Mouse (Mus musculus) lung, embryonic 16.5 days (tissue): Measurements from ENCODE around the gene 1110017D15Rik. TPM values are rescaled to one million over a fixed set of nuclear protein-coding genes. Genes with fewer than 3 reads are reported as not detected.

Experiments used
- ATAC-seq: fragments of 200-750 bp; cut with Nextera tagmentation; 2 replicates; pipeline ENCODE4 v1.8.0; 2017; ENCODE audit warnings: low read depth, mild to moderate bottlenecking, moderate library complexity
- H3K27ac ChIP-seq: fragments of 300-500 bp; sonication (generic); 2 replicates; pipeline ENCODE4 v1.5.1; 2014; ENCODE audit warnings: mild to moderate bottlenecking, control low read depth, low read length
- H3K27me3 ChIP-seq: fragments of 300-500 bp; sonication (generic); 2 replicates; pipeline ENCODE4 v1.6.1; 2014; ENCODE audit warnings: low read depth, low read length, mixed read lengths; ENCODE audit not compliant: control insufficient read depth, insufficient read depth
- H3K36me3 ChIP-seq: fragments of 300-500 bp; sonication (generic); 2 replicates; pipeline ENCODE4 v1.6.1; 2014; ENCODE audit warnings: low read length; ENCODE audit not compliant: control insufficient read depth, insufficient read depth
- H3K4me1 ChIP-seq: fragments of 300-500 bp; sonication (generic); replicated peaks from 2 replicates; pipeline ENCODE4 v1.6.1; 2014; ENCODE audit warnings: low read length, mixed read lengths; ENCODE audit not compliant: control insufficient read depth, insufficient read depth
- H3K4me2 ChIP-seq: fragments of 300-500 bp; sonication (generic); 2 replicates; pipeline ENCODE4 v1.6.1; 2014; ENCODE audit warnings: low read depth, low read length, control low read depth
- H3K4me3 ChIP-seq: fragments of 300-500 bp; sonication (generic); 2 replicates; pipeline ENCODE4 v1.5.1; 2014; ENCODE audit warnings: mild to moderate bottlenecking, low read length, control low read depth
- H3K9ac ChIP-seq: fragments of 300-500 bp; sonication (generic); 2 replicates; pipeline ENCODE4 v1.6.1; 2014; ENCODE audit warnings: low read length, control low read depth
- H3K9me3 ChIP-seq: fragments of 300-500 bp; sonication (generic); 2 replicates; pipeline ENCODE4 v1.6.1; 2016; ENCODE audit warnings: low read length; ENCODE audit not compliant: control insufficient read depth
- WGBS: fragments of 180-500 bp; shearing (Covaris S2); extraction: QIAGEN DNeasy Blood & Tissue Kit; methylation state at CpG from one replicate; pipeline ENCODE4 v1.1.7; 2014; 5-methylcytosine and 5-hydroxymethylcytosine counted together
- polyA plus RNA-seq: library from polyadenylated mRNA; unstranded; fragments of >200 nt; fragmentation: Nextera tagmentation; extraction: Ambion mirVana; gene quantifications from 2 replicates; pipeline ENCODE4 v1.2.1, GENCODE M21; 2015

The 1110017D15Rik gene
- 15.7 and 18.6 TPM in 2 replicates for polyA plus RNA-seq

GRCm38 (mm10) chr4:41517233-41517632 is at the start of gene 1110017D15Rik:
1110017D15Rik (minus strand) TSS chr4:41517333.
- ATAC-seq: no peak
- no peaks in the 10 kb centered on the region for H3K36me3 ChIP-seq
- 84% methylated on average over 2 of the region's 2 CpGs for WGBS
- H3K4me1 ChIP-seq: no peaks in the 10 kb centered on the region
- no peaks in the 10 kb centered on the region for H3K9me3 ChIP-seq
- H3K27me3 ChIP-seq: no peaks in the 10 kb centered on the region
- H3K27ac ChIP-seq: no peak within 1 kb of the TSS
- no peak within 1 kb of the TSS for H3K4me3 ChIP-seq
- H3K4me2 ChIP-seq: no peak within 1 kb of the TSS
- no peak within 1 kb of the TSS for H3K9ac ChIP-seq

GRCm38 (mm10) chr4:41566123-41566522 is 49.0 kb upstream of the 1110017D15Rik start:
- H3K9ac ChIP-seq: no peak overlapping the region
- H3K4me3 ChIP-seq: no peak overlapping the region
- no peak for ATAC-seq
- H3K4me2 ChIP-seq: no peak overlapping the region
- H3K36me3 ChIP-seq: no peaks in the 10 kb centered on the region
- H3K4me1 ChIP-seq: peaks cover 6% of the 10 kb centered on the region; the same call in 1 of the 2 replicates
- no peaks in the 10 kb centered on the region for H3K9me3 ChIP-seq
- H3K27ac ChIP-seq: no peak overlapping the region
- H3K27me3 ChIP-seq: no peaks in the 10 kb centered on the region; the same call in 1 of the 2 replicates
- 17% methylated on average over 3 of the region's 3 CpGs for WGBS

- no peak overlapping the region for H3K27ac ChIP-seq
- H3K27me3 ChIP-seq: no peaks in the 10 kb centered on the region; the same call in 1 of the 2 replicates
- no peaks in the 10 kb centered on the region for H3K36me3 ChIP-seq
- 86% methylated on average over 5 of the region's 5 CpGs for WGBS
- H3K4me2 ChIP-seq: no peak overlapping the region
- peaks cover 4% of the 10 kb centered on the region; the same call in 1 of the 2 replicates for H3K4me1 ChIP-seq
- H3K9ac ChIP-seq: no peak overlapping the region
- no peaks in the 10 kb centered on the region for H3K9me3 ChIP-seq
- H3K4me3 ChIP-seq: no peak overlapping the region
- no peak for ATAC-seq
Observed at GRCm38 (mm10) chr4:41563297-41563696, 46.2 kb upstream of the 1110017D15Rik start.

GRCm38 (mm10) chr4:41557092-41557491 is 40.0 kb upstream of the 1110017D15Rik start:
- no peak overlapping the region for H3K27ac ChIP-seq
- H3K36me3 ChIP-seq: no peaks in the 10 kb centered on the region
- no peak for ATAC-seq
- H3K9me3 ChIP-seq: no peaks in the 10 kb centered on the region
- peaks cover 7% of the 10 kb centered on the region for H3K4me1 ChIP-seq
- H3K4me2 ChIP-seq: no peak overlapping the region
- WGBS: 66% methylated on average over 3 of the region's 3 CpGs
- H3K27me3 ChIP-seq: no peaks in the 10 kb centered on the region
- H3K9ac ChIP-seq: no peak overlapping the region
- H3K4me3 ChIP-seq: no peak overlapping the region

GRCm38 (mm10) chr4:41556311-41556953 is 39.3 kb upstream of the 1110017D15Rik start:
- Histone ChIP-seq H3K27ac (no peak overlapping the region), H3K9me3 (no peaks in the 10 kb centered on the region), H3K4me2 (no peak overlapping the region), H3K4me3 (no peak overlapping the region), H3K4me1 (peaks cover 7% of the 10 kb centered on the region), H3K36me3 (no peaks in the 10 kb centered on the region), H3K9ac (no peak overlapping the region), H3K27me3 (no peaks in the 10 kb centered on the region)
- WGBS: 36% methylated on average over 5 of the region's 5 CpGs
- no peak for ATAC-seq

GRCm38 (mm10) chr4:41554994-41555663 is 38.0 kb upstream of the 1110017D15Rik start:
- Histone ChIP-seq H3K27me3 (no peaks in the 10 kb centered on the region), H3K9me3 (no peaks in the 10 kb centered on the region), H3K4me1 (peaks cover 7% of the 10 kb centered on the region), H3K36me3 (no peaks in the 10 kb centered on the region), H3K4me2 (no peak overlapping the region), H3K27ac (peak overlapping the region; percentile 87), H3K4me3 (no peak overlapping the region), H3K9ac (no peak overlapping the region)
- ATAC-seq: peak; percentile 83
- 43% methylated on average over 14 of the region's 14 CpGs for WGBS

GRCm38 (mm10) chr4:41553116-41553515 is 36.0 kb upstream of the 1110017D15Rik start:
- no peaks in the 10 kb centered on the region for H3K9me3 ChIP-seq
- no peak for ATAC-seq
- no peaks in the 10 kb centered on the region for H3K36me3 ChIP-seq
- H3K27ac ChIP-seq: no peak overlapping the region
- H3K27me3 ChIP-seq: no peaks in the 10 kb centered on the region
- H3K4me2 ChIP-seq: no peak overlapping the region
- no peak overlapping the region for H3K4me3 ChIP-seq
- peaks cover 7% of the 10 kb centered on the region for H3K4me1 ChIP-seq
- WGBS: 74% methylated on average over 11 of the region's 11 CpGs
- H3K9ac ChIP-seq: no peak overlapping the region

- no peak for ATAC-seq
- Histone ChIP-seq H3K4me3 (no peak overlapping the region), H3K36me3 (no peaks in the 10 kb centered on the region), H3K9ac (no peak overlapping the region), H3K27me3 (no peaks in the 10 kb centered on the region), H3K4me2 (no peak overlapping the region), H3K4me1 (peaks cover 7% of the 10 kb centered on the region), H3K27ac (no peak overlapping the region), H3K9me3 (no peaks in the 10 kb centered on the region)
- 28% methylated on average over 6 of the region's 6 CpGs for WGBS
Observed at GRCm38 (mm10) chr4:41552529-41552928, 35.4 kb upstream of the 1110017D15Rik start.

GRCm38 (mm10) chr4:41547086-41547485 is 30.0 kb upstream of the 1110017D15Rik start:
- Histone ChIP-seq H3K9ac (no peak overlapping the region), H3K27me3 (no peaks in the 10 kb centered on the region), H3K27ac (no peak overlapping the region), H3K4me2 (no peak overlapping the region), H3K9me3 (no peaks in the 10 kb centered on the region), H3K4me1 (no peaks in the 10 kb centered on the region), H3K36me3 (no peaks in the 10 kb centered on the region), H3K4me3 (no peak overlapping the region)
- WGBS: 85% methylated on average over 1 of the region's 1 CpGs
- ATAC-seq: no peak
